Mouse (Mus musculus): ENCODE measurements around the gene Cpsf4l. TPM values are rescaled to one million over a fixed set of nuclear protein-coding genes. Genes with fewer than 3 reads are reported as not detected.

The Cpsf4l gene
- total and polyA plus RNA-seq, 3 experiments, result not detected

- H3K27me3 ChIP-seq (ENCODE audit: insufficient read depth, low read length), result no peaks in the 10 kb centered on the region
Measured at GRCm38 (mm10) chr11:113654561-113655270, 55.1 kb downstream of the Cpsf4l start.

GRCm38 (mm10) chr11:113654105-113654504, 55.7 kb downstream of the Cpsf4l start:
- Histone ChIP-seq H3K9me3 (replicated peaks) (no peaks in the 10 kb centered on the region), H3K36me3 (replicated peaks) (peaks cover 82% of the 10 kb centered on the region), H3K4me3 (ENCODE audit: low read depth, low read length) (no peak overlapping the region), H3K4me1 (ENCODE audit: insufficient read depth, low read depth, low read length) (peaks cover 35% of the 10 kb centered on the region), H3K27me3 (ENCODE audit: insufficient read depth, low read length) (no peaks in the 10 kb centered on the region)
- DNase-seq (ENCODE audit: low spot score) (no peak), ATAC-seq (ENCODE audit: extremely low read depth, insufficient number of reproducible peaks, low FRiP score, poor library complexity, severe bottlenecking) (no peak)
- no peak for TF ChIP-seq TAL1 (conservative IDR thresholded peaks at IDR 0.05; ENCODE audit: low read depth, low read length)
- no peak for TF ChIP-seq POLR2AphosphoS5 (IDR thresholded peaks at IDR 0.05; ENCODE audit: insufficient replicate concordance, low read depth, low read length)
- no peak for TF ChIP-seq GATA2 (IDR thresholded peaks at IDR 0.05; ENCODE audit: borderline replicate concordance, low read depth, low read length)
- TF ChIP-seq GATA1 (IDR thresholded peaks at IDR 0.05; ENCODE audit: borderline replicate concordance, low read length), result no peak
- no peak for TF ChIP-seq CTCF (IDR thresholded peaks at IDR 0.05; ENCODE audit: low read depth, low read length)

More at GRCm38 (mm10) chr11:113654561-113655270, 55.1 kb downstream of the Cpsf4l start:
- no peak overlapping the region for H3K4me3 ChIP-seq (ENCODE audit: low read depth, low read length)
- no peaks in the 10 kb centered on the region for H3K9me3 ChIP-seq (replicated peaks)
- TF ChIP-seq TAL1 (conservative IDR thresholded peaks at IDR 0.05; ENCODE audit: low read depth, low read length) (no peak), POLR2AphosphoS5 (IDR thresholded peaks at IDR 0.05; ENCODE audit: insufficient replicate concordance, low read depth, low read length) (no peak), CTCF (IDR thresholded peaks at IDR 0.05; ENCODE audit: low read depth, low read length) (no peak), GATA2 (IDR thresholded peaks at IDR 0.05; ENCODE audit: borderline replicate concordance, low read depth, low read length) (no peak), GATA1 (IDR thresholded peaks at IDR 0.05; ENCODE audit: borderline replicate concordance, low read length) (no peak)
- DNase-seq (ENCODE audit: low spot score) (no peak), ATAC-seq (ENCODE audit: extremely low read depth, insufficient number of reproducible peaks, low FRiP score, poor library complexity, severe bottlenecking) (no peak)
- H3K4me1 ChIP-seq (ENCODE audit: insufficient read depth, low read depth, low read length), result peaks cover 34% of the 10 kb centered on the region
- peaks cover 88% of the 10 kb centered on the region for H3K36me3 ChIP-seq (replicated peaks)

GRCm38 (mm10) chr11:113652516-113652915, 57.3 kb downstream of the Cpsf4l start:
- Histone ChIP-seq H3K27me3 (ENCODE audit: insufficient read depth, low read length) (peaks cover 3% of the 10 kb centered on the region; the same call in 1 of the 2 replicates), H3K36me3 (replicated peaks) (peaks cover 67% of the 10 kb centered on the region), H3K4me1 (ENCODE audit: insufficient read depth, low read depth, low read length) (peaks cover 49% of the 10 kb centered on the region), H3K9me3 (replicated peaks) (no peaks in the 10 kb centered on the region), H3K4me3 (ENCODE audit: low read depth, low read length) (no peak overlapping the region)
- DNase-seq (ENCODE audit: low spot score), result no peak
- TF ChIP-seq TAL1 (conservative IDR thresholded peaks at IDR 0.05; ENCODE audit: low read depth, low read length) (no peak), GATA2 (IDR thresholded peaks at IDR 0.05; ENCODE audit: borderline replicate concordance, low read depth, low read length) (no peak), CTCF (IDR thresholded peaks at IDR 0.05; ENCODE audit: low read depth, low read length) (no peak), POLR2AphosphoS5 (IDR thresholded peaks at IDR 0.05; ENCODE audit: insufficient replicate concordance, low read depth, low read length) (no peak), GATA1 (IDR thresholded peaks at IDR 0.05; ENCODE audit: borderline replicate concordance, low read length) (no peak)
- no peak for ATAC-seq (ENCODE audit: extremely low read depth, insufficient number of reproducible peaks, low FRiP score, poor library complexity, severe bottlenecking)

GRCm38 (mm10) chr11:113651907-113652273, 57.9 kb downstream of the Cpsf4l start:
- ATAC-seq (ENCODE audit: extremely low read depth, insufficient number of reproducible peaks, low FRiP score, poor library complexity, severe bottlenecking) (no peak), DNase-seq (ENCODE audit: low spot score) (no peak)
- Histone ChIP-seq H3K4me3 (ENCODE audit: low read depth, low read length) (peak overlapping the region; percentile 10; the same call in 1 of the 2 replicates), H3K27me3 (ENCODE audit: insufficient read depth, low read length) (peaks cover 3% of the 10 kb centered on the region; the same call in 1 of the 2 replicates), H3K36me3 (replicated peaks) (peaks cover 61% of the 10 kb centered on the region), H3K9me3 (replicated peaks) (no peaks in the 10 kb centered on the region), H3K4me1 (ENCODE audit: insufficient read depth, low read depth, low read length) (peaks cover 45% of the 10 kb centered on the region)
- TF ChIP-seq CTCF (IDR thresholded peaks at IDR 0.05; ENCODE audit: low read depth, low read length) (no peak), TAL1 (conservative IDR thresholded peaks at IDR 0.05; ENCODE audit: low read depth, low read length) (no peak), GATA2 (IDR thresholded peaks at IDR 0.05; ENCODE audit: borderline replicate concordance, low read depth, low read length) (no peak), GATA1 (IDR thresholded peaks at IDR 0.05; ENCODE audit: borderline replicate concordance, low read length) (no peak)

GRCm38 (mm10) chr11:113651206-113651906, 58.5 kb downstream of the Cpsf4l start:
- Histone ChIP-seq H3K9me3 (replicated peaks) (no peaks in the 10 kb centered on the region), H3K36me3 (replicated peaks) (peaks cover 56% of the 10 kb centered on the region), H3K4me1 (ENCODE audit: insufficient read depth, low read depth, low read length) (peaks cover 41% of the 10 kb centered on the region), H3K4me3 (ENCODE audit: low read depth, low read length) (peak overlapping the region; percentile 50; the same call in 1 of the 2 replicates), H3K27me3 (ENCODE audit: insufficient read depth, low read length) (peaks cover 3% of the 10 kb centered on the region; the same call in 1 of the 2 replicates)
- peak; percentile 47 for DNase-seq (ENCODE audit: low spot score)
- ATAC-seq (ENCODE audit: extremely low read depth, insufficient number of reproducible peaks, low FRiP score, poor library complexity, severe bottlenecking), result peak; percentile 56
- TF ChIP-seq TAL1 (conservative IDR thresholded peaks at IDR 0.05; ENCODE audit: low read depth, low read length) (peak; percentile 42; the same call in 1 of the 2 replicates), GATA2 (IDR thresholded peaks at IDR 0.05; ENCODE audit: borderline replicate concordance, low read depth, low read length) (no peak), GATA1 (IDR thresholded peaks at IDR 0.05; ENCODE audit: borderline replicate concordance, low read length) (no peak), POLR2AphosphoS5 (IDR thresholded peaks at IDR 0.05; ENCODE audit: insufficient replicate concordance, low read depth, low read length) (no peak), CTCF (IDR thresholded peaks at IDR 0.05; ENCODE audit: low read depth, low read length) (no peak)
